Mouse (Mus musculus): ENCODE results near the gene Gm8879. TPM values are rescaled to one million over a fixed set of nuclear protein-coding genes. Genes with fewer than 3 reads are reported as not detected.
"Not testable (repeated sequence)": the region's sequence is repeated elsewhere in the genome, so short reads cannot be mapped to it uniquely, and the experiment has no call there.

Gm8879 gene
- not detected in 2 replicates for total RNA-seq (2014; rRNA removed)
- not detected in 2 replicates for polyA plus RNA-seq (2015; fragmentation: Nextera tagmentation; extraction: Ambion mirVana)

GRCm38 (mm10) chr5:11127334-11127733 lies at the start of gene Gm8879:
TSS of gene Gm8879 (plus strand) at chr5:11127634.
- not testable (repeated sequence) for H3K9ac ChIP-seq; H3K9me3 ChIP-seq (ENCODE audit: low read length)
- WGBS, result no CpG with 5 or more reads among the region's 3 CpGs

GRCm38 (mm10) chr5:11138031-11138430 lies 10.6 kb downstream of the Gm8879 start:
- 92% methylated on average over 12 of the region's 12 CpGs for WGBS
- not testable (repeated sequence) for DNase-seq; H3K9me3 ChIP-seq (ENCODE audit: low read length); H3K4me3 ChIP-seq (ENCODE audit: low read depth, low read length); H3K27me3 ChIP-seq (ENCODE audit: insufficient read depth, low read length); H3K36me3 ChIP-seq (ENCODE audit: insufficient read depth); H3K4me1 ChIP-seq (ENCODE audit: insufficient read depth); H3K9ac ChIP-seq; H3K27ac ChIP-seq (ENCODE audit: low read depth, low read length); H3K4me2 ChIP-seq (ENCODE audit: low read depth); ATAC-seq

More at GRCm38 (mm10) chr5:11127334-11127733, at the start of gene Gm8879:
- not testable (repeated sequence) for DNase-seq; ATAC-seq; H3K4me2 ChIP-seq (ENCODE audit: low read depth); H3K27me3 ChIP-seq (ENCODE audit: insufficient read depth, low read length); H3K36me3 ChIP-seq (ENCODE audit: insufficient read depth); H3K4me3 ChIP-seq (ENCODE audit: low read depth, low read length); H3K4me1 ChIP-seq (ENCODE audit: insufficient read depth); H3K27ac ChIP-seq (ENCODE audit: low read depth, low read length)

Other genes with a start within 250 kb of the Gm8879 start
- not detected in 2 replicates for gene Gm8871, start 179.8 kb upstream of the Gm8879 start, total RNA-seq (2014; rRNA removed)
- gene Gm8871, start 179.8 kb upstream of the Gm8879 start, polyA plus RNA-seq (2015; fragmentation: Nextera tagmentation; extraction: Ambion mirVana), result not detected in 2 replicates
- not detected in 2 replicates for gene Gm8857, start 179.8 kb upstream of the Gm8879 start, total RNA-seq (2014; rRNA removed)
- gene Gm8857, start 179.8 kb upstream of the Gm8879 start, polyA plus RNA-seq (2015; fragmentation: Nextera tagmentation; extraction: Ambion mirVana), result not detected in 2 replicates
- gene Gm5861, start 55.4 kb downstream of the Gm8879 start, total RNA-seq (2014; rRNA removed), result not detected in 2 replicates
- not detected in 2 replicates for gene Gm5861, start 55.4 kb downstream of the Gm8879 start, polyA plus RNA-seq (2015; fragmentation: Nextera tagmentation; extraction: Ambion mirVana)
- gene Gm8890, start 128.4 kb downstream of the Gm8879 start, total RNA-seq (2014; rRNA removed), result not detected in 2 replicates
- not detected in 2 replicates for gene Gm8890, start 128.4 kb downstream of the Gm8879 start, polyA plus RNA-seq (2015; fragmentation: Nextera tagmentation; extraction: Ambion mirVana)
- not detected in 2 replicates for gene Speer1, start 213.9 kb downstream of the Gm8879 start, total RNA-seq (2014; rRNA removed)
- gene Speer1, start 213.9 kb downstream of the Gm8879 start, polyA plus RNA-seq (2015; fragmentation: Nextera tagmentation; extraction: Ambion mirVana), result not detected in 2 replicates

All from forebrain, postnatal 0 days (tissue).